Mouse (Mus musculus) ES-Bruce4 (cell line): ENCODE results near the gene Edf1. TPM values are rescaled to one million over a fixed set of nuclear protein-coding genes. Genes with fewer than 3 reads are reported as not detected.

ENCODE experiments used
- H3K27ac ChIP-seq: 2 replicates; pipeline ENCODE4 v1.5.1; 2012; ENCODE audit warnings: low read length, inconsistent platforms; ENCODE audit not compliant: insufficient read depth
- H3K27me3 ChIP-seq: 2 replicates; pipeline ENCODE4 v1.6.1; 2012; ENCODE audit warnings: mild to moderate bottlenecking, low read length, inconsistent platforms; ENCODE audit not compliant: control insufficient read depth, poor library complexity, insufficient read depth, severe bottlenecking
- H3K36me3 ChIP-seq: 2 replicates; pipeline ENCODE4 v1.6.1; 2012; ENCODE audit warnings: inconsistent platforms, mild to moderate bottlenecking, low read length, moderate library complexity; ENCODE audit not compliant: control insufficient read depth, poor library complexity, insufficient read depth, severe bottlenecking
- H3K4me1 ChIP-seq: one replicate; pipeline ENCODE4 v1.8.1; 2011; ENCODE audit warnings: low read length; ENCODE audit not compliant: control insufficient read depth, insufficient read depth
- H3K4me3 ChIP-seq: 2 replicates; pipeline ENCODE4 v1.5.1; 2011; ENCODE audit warnings: low read depth, mild to moderate bottlenecking, low read length
- H3K9ac ChIP-seq: 2 replicates; pipeline ENCODE4 v1.6.1; 2012; ENCODE audit warnings: low read depth, mild to moderate bottlenecking, inconsistent platforms; ENCODE audit not compliant: poor library complexity, severe bottlenecking
- H3K9me3 ChIP-seq: replicated peaks from 2 replicates; pipeline ENCODE4 v1.6.1; 2012; ENCODE audit warnings: mild to moderate bottlenecking, low read length, inconsistent platforms; ENCODE audit not compliant: control insufficient read depth, poor library complexity, insufficient read depth, severe bottlenecking
- CTCF ChIP-seq: IDR thresholded peaks from one replicate; pipeline ENCODE4 v1.8.1; 2011; ENCODE audit warnings: low read depth, low read length
- EP300 ChIP-seq: IDR thresholded peaks from 2 replicates; pipeline ENCODE4 v1.6.1; 2011; ENCODE audit warnings: low read depth, low read length; ENCODE audit not compliant: insufficient read depth
- POLR2A ChIP-seq: IDR thresholded peaks from one replicate; pipeline ENCODE4 v1.8.1; 2011; ENCODE audit warnings: low read length; ENCODE audit not compliant: insufficient read depth
- polyA plus RNA-seq: library from polyadenylated mRNA; stranded (reverse); fragments of >200 nt; gene quantifications from 2 replicates; pipeline ENCODE4 v1.2.4, GENCODE M21; 2011; ENCODE audit warnings: low read depth; ENCODE audit not compliant: missing spikeins, insufficient read depth, insufficient read length

Edf1 gene
- polyA plus RNA-seq, 1 experiment, result 107 TPM

- H3K9ac ChIP-seq, result no peak overlapping the region
- H3K9me3 ChIP-seq, result no peaks in the 10 kb centered on the region
- H3K27me3 ChIP-seq, result no peaks in the 10 kb centered on the region
- H3K27ac ChIP-seq, result no peak overlapping the region
- no peak overlapping the region for H3K4me3 ChIP-seq
- H3K4me1 ChIP-seq, result no peaks in the 10 kb centered on the region
- no peak for TF ChIP-seq CTCF
- TF ChIP-seq POLR2A, result no peak
- no peak for TF ChIP-seq EP300
- no peaks in the 10 kb centered on the region; the same call in 1 of the 2 replicates for H3K36me3 ChIP-seq
Observed at GRCm38 (mm10) chr2:25536531-25536930, 21.1 kb upstream of the Edf1 start.

DNA sequence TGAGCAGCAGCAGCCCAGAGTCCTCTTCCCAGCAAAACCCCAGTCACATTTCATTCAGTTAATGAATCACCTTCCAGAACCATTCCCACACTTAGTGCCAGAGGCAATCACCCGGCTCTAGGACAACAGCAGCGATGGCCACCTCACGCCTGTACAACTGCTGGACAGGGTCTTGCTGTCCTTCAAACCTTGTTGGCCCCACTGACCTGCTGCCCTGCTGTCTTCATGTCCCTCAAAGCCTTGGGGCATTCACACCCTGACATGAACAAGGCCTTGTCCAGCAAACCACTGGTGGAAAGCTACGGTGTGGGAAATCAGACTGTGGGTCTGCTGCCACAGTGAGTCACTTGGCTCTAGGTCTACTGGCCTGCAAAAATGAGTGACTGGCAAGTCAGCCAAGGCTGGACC is 17.1 kb upstream of the Edf1 start:
- Histone ChIP-seq H3K4me3 (no peak overlapping the region), H3K36me3 (no peaks in the 10 kb centered on the region; the same call in 1 of the 2 replicates), H3K4me1 (peaks cover 2% of the 10 kb centered on the region), H3K27me3 (no peaks in the 10 kb centered on the region), H3K27ac (no peak overlapping the region), H3K9me3 (no peaks in the 10 kb centered on the region), H3K9ac (no peak overlapping the region)
- TF ChIP-seq EP300, result no peak
- TF ChIP-seq POLR2A, result no peak
- TF ChIP-seq CTCF, result no peak

GRCm38 (mm10) chr2:25541644-25542367 is 15.8 kb upstream of the Edf1 start:
- Histone ChIP-seq H3K4me1 (peaks cover 2% of the 10 kb centered on the region), H3K27me3 (no peaks in the 10 kb centered on the region), H3K36me3 (no peaks in the 10 kb centered on the region; the same call in 1 of the 2 replicates), H3K4me3 (no peak overlapping the region), H3K9me3 (no peaks in the 10 kb centered on the region), H3K27ac (no peak overlapping the region), H3K9ac (no peak overlapping the region)
- TF ChIP-seq EP300 (no peak), POLR2A (no peak), CTCF (no peak)

GRCm38 (mm10) chr2:25545996-25546810 is 11.4 kb upstream of the Edf1 start:
- peak overlapping the region; percentile 69 for H3K4me3 ChIP-seq
- no peaks in the 10 kb centered on the region for H3K9me3 ChIP-seq
- peaks cover 2% of the 10 kb centered on the region for H3K4me1 ChIP-seq
- TF ChIP-seq POLR2A (no peak), CTCF (no peak), EP300 (no peak)
- peak overlapping the region; percentile 70 for H3K9ac ChIP-seq
- H3K36me3 ChIP-seq, result no peaks in the 10 kb centered on the region
- no peaks in the 10 kb centered on the region for H3K27me3 ChIP-seq
- H3K27ac ChIP-seq, result no peak overlapping the region

GRCm38 (mm10) chr2:25546811-25547491 is 10.7 kb upstream of the Edf1 start, which contains the start of gene Traf2:
Gene Traf2 (minus strand): TSS chr2:25546940.
- TF ChIP-seq EP300 (no peak), CTCF (no peak), POLR2A (peak; percentile 7)
- H3K36me3 ChIP-seq, result no peaks in the 10 kb centered on the region
- peaks cover 2% of the 10 kb centered on the region for H3K4me1 ChIP-seq
- peak within 1 kb of the TSS; percentile 69 for H3K4me3 ChIP-seq
- H3K27ac ChIP-seq, result no peak within 1 kb of the TSS
- peak within 1 kb of the TSS; percentile 70 for H3K9ac ChIP-seq
- no peaks in the 10 kb centered on the region for H3K9me3 ChIP-seq
- no peaks in the 10 kb centered on the region for H3K27me3 ChIP-seq
